Mouse (Mus musculus) retina, postnatal 1 day (tissue): ENCODE measurements around the gene Gm13694.
"Not testable (repeated sequence)": the region's sequence is repeated elsewhere in the genome, so short reads cannot be mapped to it uniquely, and the experiment has no call there.

Experiments
- DNase-seq: peaks from one replicate; pipeline ENCODE4 v3.0.0-alpha.2; 2012

Gm13694 gene

GRCm38 (mm10) chr2:83978633-83979032 is at the start of gene Gm13694:
Gene Gm13694 (plus strand): TSS chr2:83978933.
- DNase-seq = not testable (repeated sequence)

- peak; percentile 24 for DNase-seq
Measured at GRCm38 (mm10) chr2:83929478-83930088, 49.1 kb upstream of the Gm13694 start.

GRCm38 (mm10) chr2:83940931-83941361 is 37.8 kb upstream of the Gm13694 start, which contains the start of gene Zswim2:
Gene Zswim2 (minus strand): TSS chr2:83941228.
- DNase-seq = peak; percentile 89

GRCm38 (mm10) chr2:83941378-83941777 is 37.4 kb upstream of the Gm13694 start:
- DNase-seq = no peak

GRCm38 (mm10) chr2:83941792-83942191 is 36.9 kb upstream of the Gm13694 start:
- no peak for DNase-seq

- DNase-seq = not testable (repeated sequence)
Measured at GRCm38 (mm10) chr2:83955393-83955792, 23.3 kb upstream of the Gm13694 start, which contains the start of gene Gm13698. Gene Gm13698 (plus strand): TSS chr2:83955693.

- DNase-seq = not testable (repeated sequence)
Measured at GRCm38 (mm10) chr2:83961203-83961602, 17.5 kb upstream of the Gm13694 start, which contains the start of gene Gm13693. Gene Gm13693 (plus strand): TSS chr2:83961503.

- not testable (repeated sequence) for DNase-seq
Measured at GRCm38 (mm10) chr2:83967013-83967412, 11.7 kb upstream of the Gm13694 start, which contains the start of gene Gm13695. Gene Gm13695 (plus strand): TSS chr2:83967313.

- not testable (repeated sequence) for DNase-seq
Measured at GRCm38 (mm10) chr2:83972823-83973222, 5.9 kb upstream of the Gm13694 start, which contains the start of gene Gm13696. Gene Gm13696 (plus strand): TSS chr2:83973123.

GRCm38 (mm10) chr2:83984443-83984842 is 5.7 kb downstream of the Gm13694 start, which contains the start of gene Gm13697:
Gene Gm13697 (plus strand): TSS chr2:83984743.
- not testable (repeated sequence) for DNase-seq

- not testable (repeated sequence) for DNase-seq
Measured at GRCm38 (mm10) chr2:83990253-83990652, 11.5 kb downstream of the Gm13694 start, which contains the start of gene Gm13691. Gene Gm13691 (plus strand): TSS chr2:83990553.

- not testable (repeated sequence) for DNase-seq
Measured at GRCm38 (mm10) chr2:83993639-83994255, 15.0 kb downstream of the Gm13694 start.

- not testable (repeated sequence) for DNase-seq
Measured at GRCm38 (mm10) chr2:83994526-83994925, 15.8 kb downstream of the Gm13694 start.

GRCm38 (mm10) chr2:84008913-84009312 is 30.2 kb downstream of the Gm13694 start:
- no peak for DNase-seq

- DNase-seq = no peak
Measured at GRCm38 (mm10) chr2:84009818-84010217, 31.1 kb downstream of the Gm13694 start.

GRCm38 (mm10) chr2:84014572-84014971 is 35.8 kb downstream of the Gm13694 start:
- no peak for DNase-seq

GRCm38 (mm10) chr2:84016291-84016690 is 37.6 kb downstream of the Gm13694 start:
- DNase-seq = not testable (repeated sequence)

- no peak for DNase-seq
Measured at GRCm38 (mm10) chr2:84018330-84018729, 39.6 kb downstream of the Gm13694 start.

GRCm38 (mm10) chr2:84019519-84020305 is 41.0 kb downstream of the Gm13694 start:
- no peak for DNase-seq

GRCm38 (mm10) chr2:84021930-84022329 is 43.2 kb downstream of the Gm13694 start:
- no peak for DNase-seq

GRCm38 (mm10) chr2:84022905-84023304 is 44.2 kb downstream of the Gm13694 start:
- DNase-seq = no peak

GRCm38 (mm10) chr2:84023319-84023718 is 44.6 kb downstream of the Gm13694 start:
- DNase-seq = no peak

- peak; percentile 40 for DNase-seq
Measured at GRCm38 (mm10) chr2:84025217-84025616, 46.5 kb downstream of the Gm13694 start.
